Mouse (Mus musculus) brain, embryonic 14.5 days (tissue): ENCODE measurements around the gene Eif5a2. TPM values are rescaled to one million over a fixed set of nuclear protein-coding genes. Genes with fewer than 3 reads are reported as not detected.

Source experiments
- DNase-seq: peaks from one replicate; pipeline ENCODE4 v3.0.0-alpha.2; 2011; ENCODE audit warnings: low read depth
- CTCF ChIP-seq: fragments of 200-500 bp; IDR thresholded peaks from 2 replicates; pipeline ENCODE4 v1.5.1; 2012; ENCODE audit warnings: inconsistent platforms, mild to moderate bottlenecking, moderate library complexity, borderline replicate concordance; ENCODE audit not compliant: insufficient read depth, insufficient read length; ENCODE audit errors: extremely low read depth
- POLR2A ChIP-seq: fragments of 200-500 bp; IDR thresholded peaks from 2 replicates; pipeline ENCODE4 v1.6.1; 2012; ENCODE audit warnings: mild to moderate bottlenecking, inconsistent platforms, borderline replicate concordance; ENCODE audit not compliant: poor library complexity, insufficient read depth, insufficient read length, severe bottlenecking; ENCODE audit errors: extremely low read depth
- polyA plus RNA-seq: library from polyadenylated mRNA; depleted of rRNA; stranded (reverse); fragments of >200 nt; gene quantifications from 2 replicates; pipeline ENCODE4 v1.2.3, GENCODE M21; 2012; rRNA removed

Eif5a2 gene
- polyA plus RNA-seq, result 7.0 and 9.0 TPM in 2 replicates

GRCm38 (mm10) chr3:28780994-28781393 is at the start of gene Eif5a2:
Gene Eif5a2 (plus strand): TSS chr3:28781276.
- peak; percentile 98 for DNase-seq
- TF ChIP-seq CTCF (no peak), POLR2A (peak; percentile 36; the same call in 1 of the 2 replicates)

GRCm38 (mm10) chr3:28734712-28735111 is 46.4 kb upstream of the Eif5a2 start:
- no peak for TF ChIP-seq POLR2A
- TF ChIP-seq CTCF, result no peak
- no peak for DNase-seq

- TF ChIP-seq CTCF (no peak), POLR2A (no peak)
- peak; percentile 53 for DNase-seq
Measured at GRCm38 (mm10) chr3:28736981-28737380, 44.1 kb upstream of the Eif5a2 start.

GRCm38 (mm10) chr3:28740353-28740752 is 40.7 kb upstream of the Eif5a2 start:
- DNase-seq, result no peak
- TF ChIP-seq CTCF (no peak), POLR2A (no peak)

GRCm38 (mm10) chr3:28743251-28743650 is 37.8 kb upstream of the Eif5a2 start:
- TF ChIP-seq POLR2A, result no peak
- TF ChIP-seq CTCF, result no peak
- DNase-seq, result peak; percentile 61

- peak; percentile 96 for DNase-seq
- TF ChIP-seq CTCF (peak; percentile 99), POLR2A (no peak)
Measured at GRCm38 (mm10) chr3:28745835-28746483, 35.1 kb upstream of the Eif5a2 start.

- no peak for DNase-seq
- TF ChIP-seq CTCF (no peak), POLR2A (no peak)
Measured at GRCm38 (mm10) chr3:28748151-28748550, 32.9 kb upstream of the Eif5a2 start.

- no peak for TF ChIP-seq CTCF
- no peak for TF ChIP-seq POLR2A
- no peak for DNase-seq
Measured at GRCm38 (mm10) chr3:28748956-28749355, 32.1 kb upstream of the Eif5a2 start.

GRCm38 (mm10) chr3:28755477-28755876 is 25.6 kb upstream of the Eif5a2 start:
- peak; percentile 49 for DNase-seq
- TF ChIP-seq POLR2A, result no peak
- TF ChIP-seq CTCF, result no peak

GRCm38 (mm10) chr3:28761225-28761789 is 19.8 kb upstream of the Eif5a2 start:
- DNase-seq, result no peak
- TF ChIP-seq POLR2A (no peak), CTCF (no peak)

GRCm38 (mm10) chr3:28766935-28767334 is 14.1 kb upstream of the Eif5a2 start:
- DNase-seq, result no peak
- TF ChIP-seq CTCF (no peak), POLR2A (no peak)

- no peak for DNase-seq
- no peak for TF ChIP-seq CTCF
- no peak for TF ChIP-seq POLR2A
Measured at GRCm38 (mm10) chr3:28768222-28768621, 12.9 kb upstream of the Eif5a2 start.
